Mouse (Mus musculus) olfactory bulb, adult 2 months (tissue): Measurements from ENCODE around the gene Rap2a.

ENCODE experiments used
- CTCF ChIP-seq: fragments of 200-500 bp; IDR thresholded peaks from 2 replicates; pipeline ENCODE4 v1.5.1; 2012; ENCODE audit warnings: low read depth, mild to moderate bottlenecking, low read length, moderate library complexity; ENCODE audit not compliant: insufficient read depth
- POLR2A ChIP-seq: fragments of 200-500 bp; IDR thresholded peaks from 2 replicates; pipeline ENCODE4 v1.6.1; 2012; ENCODE audit warnings: mild to moderate bottlenecking, low read depth, low read length, moderate library complexity; ENCODE audit not compliant: insufficient read depth

DNA sequence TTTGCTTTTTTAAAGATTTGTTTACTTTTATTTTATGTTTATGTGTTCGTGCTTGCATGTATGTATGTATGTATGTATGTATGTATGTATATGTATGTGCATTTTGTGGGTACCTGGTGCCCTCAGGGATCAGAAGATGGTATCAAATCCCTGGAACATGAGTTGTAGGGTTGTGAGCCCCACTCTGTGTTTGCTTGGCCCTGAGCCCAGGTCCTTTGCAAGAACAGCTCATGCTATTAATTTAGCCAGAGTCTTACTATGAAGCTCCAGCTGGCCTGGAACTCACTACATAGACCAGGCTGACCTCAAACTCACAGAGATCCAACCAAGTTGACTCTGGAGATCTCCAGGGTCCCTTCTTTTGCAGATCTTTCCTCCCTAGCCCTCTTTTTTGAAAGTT is 37.1 kb downstream of the Rap2a start:
- no peak for TF ChIP-seq CTCF
- TF ChIP-seq POLR2A, result no peak
